Mouse (Mus musculus) cortical plate, adult 2 months (tissue): ENCODE results near the gene Tmem198.

Experiments
- CTCF ChIP-seq: fragments of 200-500 bp; IDR thresholded peaks from 2 replicates; pipeline ENCODE4 v1.5.1; 2011; ENCODE audit warnings: mild to moderate bottlenecking, control low read depth, low read length; ENCODE audit not compliant: insufficient read depth; ENCODE audit errors: extremely low read depth
- POLR2A ChIP-seq: fragments of 200-500 bp; IDR thresholded peaks from 2 replicates; pipeline ENCODE4 v1.6.1; 2011; ENCODE audit warnings: mild to moderate bottlenecking, low read length, control low read depth; ENCODE audit not compliant: insufficient read depth; ENCODE audit errors: extremely low read depth

DNA sequence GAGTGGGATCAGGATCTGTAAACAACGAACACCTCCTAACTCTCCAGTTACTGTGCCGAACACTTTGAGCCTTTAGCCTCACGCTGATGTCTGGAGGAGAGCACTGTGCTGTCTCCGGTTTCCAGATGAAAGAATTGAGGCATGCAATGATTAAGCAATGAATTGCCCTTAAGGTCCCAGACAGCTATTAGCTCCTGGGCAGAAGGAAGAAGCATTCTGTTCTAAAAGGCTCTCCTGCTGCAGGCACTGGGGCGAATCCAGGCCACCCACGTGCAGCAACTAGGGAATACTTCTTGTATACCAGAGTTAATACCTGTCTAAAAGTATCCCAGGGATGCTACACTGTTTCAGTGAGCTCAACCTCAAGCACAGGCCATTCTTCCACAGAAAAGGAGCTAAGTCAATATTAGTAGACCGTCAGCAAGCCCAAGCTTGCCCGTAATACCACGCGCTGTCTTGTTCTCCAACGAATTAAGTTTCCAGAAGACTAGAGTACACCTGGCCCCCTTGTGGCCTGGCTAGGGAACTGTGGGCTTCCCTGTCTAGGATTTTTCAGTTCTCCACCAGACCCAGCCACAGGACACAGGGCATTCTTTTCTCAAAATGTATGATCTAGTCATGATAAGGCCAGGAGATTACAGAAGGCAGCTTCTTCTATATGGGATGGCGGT lies 15.7 kb downstream of the Tmem198 start:
- peak; percentile 69 for TF ChIP-seq CTCF
- TF ChIP-seq POLR2A: no peak
